Mouse (Mus musculus) cerebellum, adult (tissue): ENCODE data around the gene Ccdc51.

Experiments used
- ATAC-seq: cut with Nextera tagmentation; 2 replicates; pipeline ENCODE4 v1.9.2; 2017; ENCODE audit warnings: mild to moderate bottlenecking, moderate library complexity, mixed read lengths; ENCODE audit not compliant: insufficient number of reproducible peaks, low FRiP score, low TSS enrichment

Ccdc51 gene

DNA sequence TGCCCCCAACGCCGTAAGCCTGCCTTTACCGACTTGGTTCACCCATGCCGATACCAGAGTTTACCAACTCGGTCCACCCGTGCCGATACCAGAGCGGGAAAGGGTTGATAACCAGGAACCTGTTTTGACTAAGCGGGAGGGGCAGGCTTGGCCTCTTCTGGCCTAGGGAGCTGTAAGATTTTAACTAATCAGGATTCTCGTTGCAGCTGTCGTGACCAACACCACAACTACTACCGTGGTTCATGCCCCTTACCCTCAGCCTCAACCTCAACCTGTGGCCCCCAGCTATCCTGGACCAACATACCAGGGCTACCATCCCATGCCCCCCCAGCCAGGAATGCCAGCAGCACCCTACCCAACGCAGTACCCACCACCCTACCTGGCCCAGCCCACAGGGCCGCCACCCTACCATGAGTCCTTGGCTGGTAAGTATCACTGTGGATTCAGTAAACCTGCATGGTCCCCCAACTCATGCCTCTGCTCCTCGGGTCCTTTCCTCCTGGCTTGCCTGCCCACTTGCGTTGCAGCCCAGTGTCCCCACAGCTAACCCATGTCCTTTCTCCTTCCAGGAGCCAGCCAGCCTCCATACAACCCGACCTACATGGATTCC, 26.1 kb upstream of the Ccdc51 start:
- ATAC-seq, result no peak

DNA sequence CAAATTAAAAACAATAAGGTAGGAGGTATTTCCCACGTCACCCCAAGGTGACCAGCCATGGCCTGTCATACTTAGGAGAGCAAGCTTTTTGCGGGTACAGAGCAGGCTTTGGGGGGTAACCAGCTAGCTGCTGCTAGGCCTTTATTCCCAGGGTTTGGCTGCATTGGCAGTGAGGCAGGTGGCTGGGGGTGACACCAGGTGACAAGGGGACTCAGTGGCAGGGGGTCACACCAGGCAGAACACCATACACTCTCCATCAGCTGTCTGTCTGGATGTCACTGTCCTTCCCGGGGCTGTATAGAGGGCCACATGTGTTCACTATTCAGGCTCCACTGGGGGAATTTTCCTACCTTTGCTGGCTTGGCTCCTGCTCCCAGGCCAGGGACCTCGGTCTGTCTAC, 25.4 kb upstream of the Ccdc51 start:
- no peak for ATAC-seq

DNA sequence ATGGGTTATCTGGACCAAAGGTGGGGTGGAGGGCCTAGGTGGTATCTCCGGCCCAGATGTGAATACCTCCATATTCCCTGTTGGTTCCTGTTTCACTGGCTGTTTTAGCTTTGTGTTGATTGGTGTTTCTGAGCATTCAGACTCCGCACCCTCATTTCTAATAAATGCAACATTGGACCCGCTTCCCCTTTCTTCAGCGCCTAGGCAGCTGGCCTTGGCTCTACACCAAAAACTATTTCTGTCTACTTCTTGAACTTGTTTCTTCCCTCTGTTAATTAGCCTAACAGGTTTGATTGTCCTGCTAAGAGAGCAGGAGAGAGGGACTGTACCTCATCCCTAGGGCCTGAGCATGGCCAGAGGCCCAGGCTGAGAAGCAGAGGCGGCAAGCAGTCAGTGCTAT, 24.8 kb upstream of the Ccdc51 start:
- ATAC-seq, result no peak

DNA sequence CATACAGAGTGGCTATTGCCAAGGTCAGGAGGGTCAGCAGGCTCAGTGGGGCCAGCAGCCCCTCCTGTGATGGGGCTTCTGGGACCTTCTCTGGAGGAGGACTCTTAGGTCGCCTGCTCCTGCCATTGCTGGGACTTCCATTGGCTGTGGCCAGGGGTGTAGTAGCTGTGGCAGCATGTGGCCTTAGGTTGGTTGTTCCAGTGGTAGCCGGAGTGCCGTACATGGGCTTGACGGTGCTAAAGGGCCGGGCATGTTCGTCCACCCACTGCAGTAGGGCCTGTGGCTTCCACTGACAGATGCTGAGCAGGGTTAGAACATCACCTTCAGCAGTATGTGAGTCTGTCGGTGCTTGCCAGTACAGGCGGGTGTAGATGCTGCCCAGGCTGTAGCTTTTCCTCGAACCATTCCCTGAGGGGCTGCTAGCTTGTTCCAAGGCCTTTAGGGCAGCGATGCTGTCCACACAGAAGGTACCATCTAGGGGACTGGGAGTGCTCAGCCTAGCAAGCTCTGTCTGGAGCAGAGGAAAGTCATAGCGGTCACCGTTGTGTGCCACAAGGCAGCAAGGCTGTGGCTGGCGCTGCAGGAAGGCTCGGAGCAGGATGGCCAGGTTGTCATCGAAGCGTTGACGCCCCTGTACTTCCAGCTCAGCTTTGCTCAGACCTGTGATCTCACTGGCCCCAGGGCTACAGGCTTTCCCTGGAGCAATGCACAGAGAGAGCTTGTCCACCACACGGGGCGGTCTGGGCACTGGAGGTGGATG, 24.1 kb upstream of the Ccdc51 start:
- no peak for ATAC-seq

DNA sequence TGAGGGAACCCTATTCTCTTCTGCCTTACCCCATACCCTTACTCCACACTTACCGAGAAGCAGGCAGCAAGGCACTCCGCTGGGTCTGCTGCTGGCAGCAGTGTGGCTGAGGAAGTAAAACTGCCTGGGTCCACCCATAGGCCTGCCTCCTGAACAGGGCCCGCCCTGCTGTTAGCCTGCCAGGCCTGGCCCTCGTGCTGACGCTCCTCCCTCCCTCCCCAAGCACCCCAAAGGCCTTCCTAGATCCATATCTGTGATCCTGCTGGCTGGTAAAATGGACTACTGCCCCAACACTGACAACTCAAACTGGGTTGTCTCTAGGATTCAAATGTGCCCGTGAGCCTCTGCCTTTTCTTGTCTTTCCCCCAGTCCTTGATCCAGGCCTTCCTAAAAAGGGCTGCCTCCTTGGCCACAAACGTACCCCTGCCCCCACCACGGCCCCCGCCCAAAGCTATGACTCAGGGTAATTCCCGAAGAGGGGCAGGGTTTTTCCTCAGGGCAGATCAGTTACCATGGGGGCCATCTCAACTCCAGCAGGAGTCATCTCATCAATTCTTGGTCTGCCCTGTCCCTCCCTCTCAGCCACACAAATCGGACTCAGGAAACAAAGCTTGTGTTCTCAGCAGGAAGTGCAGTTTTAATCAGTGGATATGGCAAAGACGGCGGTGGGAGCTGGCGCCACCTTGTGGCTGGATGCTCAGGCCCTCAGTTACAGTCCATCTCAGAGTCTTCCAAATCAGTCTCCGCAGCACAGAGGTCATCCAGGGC, 23.0 kb upstream of the Ccdc51 start, which contains the start of gene Trex1:
TSS of gene Trex1 (minus strand) at position 599 of the 768 bp plus-strand sequence.
- ATAC-seq, result peak; percentile 69

DNA sequence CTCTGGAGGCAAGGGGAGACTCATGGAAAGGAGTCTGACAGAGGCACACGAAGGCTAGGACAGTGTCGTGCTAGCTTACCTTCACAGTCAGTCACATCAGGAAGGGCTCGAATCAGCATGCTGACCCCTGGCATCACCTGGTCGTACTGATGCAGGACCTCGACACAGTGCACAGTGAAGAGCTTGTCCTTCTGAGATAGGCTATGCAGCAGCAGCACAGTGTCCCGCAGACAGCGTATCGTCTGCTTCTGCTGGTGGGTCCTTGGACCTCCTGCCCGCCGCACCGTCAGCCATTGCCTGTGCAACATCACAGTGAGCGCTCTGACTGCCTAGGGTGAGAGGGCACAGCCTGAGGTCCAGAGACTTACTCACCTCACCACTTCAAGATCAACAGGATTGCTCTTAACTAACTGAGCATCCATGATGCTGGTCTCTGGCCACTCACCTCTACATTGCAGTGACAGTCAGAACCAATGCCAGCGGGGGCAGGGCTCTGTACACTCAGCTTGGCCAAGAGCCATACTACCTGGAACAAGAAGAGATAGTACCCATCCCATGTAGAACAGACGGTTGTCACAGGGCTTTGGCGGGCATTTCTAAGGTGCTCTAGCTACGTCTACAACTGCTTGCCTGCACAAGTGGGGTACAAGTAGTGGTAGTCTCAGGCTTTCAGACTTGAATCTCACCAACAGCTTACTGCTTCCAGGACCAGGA, 22.0 kb upstream of the Ccdc51 start:
- ATAC-seq, result no peak

DNA sequence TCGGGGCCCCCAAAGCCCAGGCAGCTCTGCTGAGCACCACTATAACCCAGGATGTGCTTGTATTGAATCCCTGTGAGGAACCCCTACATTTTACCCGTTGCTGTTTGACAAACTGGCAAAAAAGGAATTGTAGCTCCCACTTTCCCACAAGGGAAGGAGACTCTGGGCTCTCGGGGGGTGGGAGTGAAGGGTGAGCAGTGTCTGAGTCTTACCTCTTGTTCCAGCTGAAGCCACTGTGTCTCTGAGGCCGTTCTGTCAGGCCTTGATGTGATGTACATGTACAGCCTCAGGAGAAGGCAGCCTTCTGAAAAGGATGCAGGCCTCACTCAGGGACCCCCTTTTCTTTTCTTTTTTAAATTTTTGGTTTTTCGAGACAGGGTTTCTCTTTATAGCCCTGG, 21.4 kb upstream of the Ccdc51 start:
- ATAC-seq, result no peak

DNA sequence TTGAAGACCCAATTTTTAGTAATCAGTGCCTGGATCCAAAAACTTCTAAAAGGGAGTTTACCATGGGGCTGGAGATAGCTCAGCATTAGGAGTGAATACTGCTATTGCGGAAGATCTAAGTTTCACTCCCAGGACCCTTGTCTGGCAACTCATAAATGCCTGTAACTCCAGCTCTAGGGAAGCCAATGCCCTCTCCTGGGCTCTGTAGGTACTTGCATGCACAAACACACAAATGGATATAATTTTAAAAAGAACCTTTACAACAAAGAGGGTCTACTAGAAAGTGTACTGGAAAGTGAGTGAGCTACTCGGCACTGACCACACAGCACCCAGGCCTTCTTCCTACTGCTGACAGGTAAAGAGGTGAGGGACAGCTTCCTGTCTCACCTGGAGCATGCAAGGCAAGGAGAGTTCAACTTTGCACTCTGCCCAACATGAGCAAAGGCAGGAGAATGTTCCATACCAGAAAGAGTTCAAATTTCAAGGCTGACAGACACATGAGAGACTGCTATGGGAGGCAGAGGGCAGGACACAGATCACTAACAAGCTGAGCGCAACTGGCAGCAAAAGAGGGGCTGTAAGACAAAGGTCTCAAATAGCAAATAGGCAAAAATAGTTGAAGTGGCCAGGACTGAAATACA, 14.1 kb upstream of the Ccdc51 start:
- no peak for ATAC-seq

DNA sequence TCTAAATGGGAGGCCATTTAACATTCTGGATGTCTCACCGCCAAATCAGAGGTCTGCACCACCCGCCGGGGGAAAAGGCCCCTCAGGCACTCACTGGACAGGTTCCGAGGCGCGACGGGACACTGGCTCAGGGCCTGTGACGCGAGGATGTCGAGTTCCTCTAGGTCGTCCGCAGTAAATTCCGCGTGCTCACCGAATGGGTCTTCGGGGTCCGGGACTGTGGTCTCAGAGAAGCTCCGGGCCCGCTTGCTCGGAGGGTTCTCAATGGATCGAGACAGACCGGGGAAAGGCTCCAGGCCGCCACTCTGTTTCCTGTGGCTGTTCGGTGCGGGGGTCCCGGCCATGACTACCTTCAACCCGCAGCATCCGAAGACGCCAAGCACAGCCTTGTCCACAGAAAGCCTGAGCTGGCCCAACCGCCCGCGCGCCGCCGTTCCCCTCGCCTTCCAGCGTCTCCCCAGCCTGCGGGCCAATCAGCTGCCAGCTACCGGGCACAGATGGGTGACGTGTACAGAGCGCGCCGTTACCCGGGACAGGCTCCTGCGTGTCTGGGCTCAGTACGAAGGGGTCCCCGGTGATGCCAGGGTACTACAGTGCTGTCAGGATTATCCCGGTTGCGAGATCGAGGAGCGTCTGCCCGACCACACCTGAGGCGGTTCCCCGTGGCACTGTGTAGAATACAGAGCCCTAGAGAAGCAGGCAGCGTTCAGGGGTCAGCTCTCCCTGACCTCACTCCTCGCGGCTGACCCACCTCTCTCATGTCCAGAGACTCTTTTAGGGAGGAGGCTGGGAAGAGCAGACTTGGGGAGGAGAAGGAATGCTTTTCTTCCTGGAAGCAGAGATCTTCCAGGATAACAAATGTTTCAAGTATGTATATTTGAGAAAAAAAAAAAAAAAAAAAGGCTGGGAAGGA, 8.4 kb upstream of the Ccdc51 start, which contains the start of gene Atrip:
TSS of gene Atrip (minus strand) at position 464 of the 913 bp plus-strand sequence.
- ATAC-seq, result peak; percentile 98

DNA sequence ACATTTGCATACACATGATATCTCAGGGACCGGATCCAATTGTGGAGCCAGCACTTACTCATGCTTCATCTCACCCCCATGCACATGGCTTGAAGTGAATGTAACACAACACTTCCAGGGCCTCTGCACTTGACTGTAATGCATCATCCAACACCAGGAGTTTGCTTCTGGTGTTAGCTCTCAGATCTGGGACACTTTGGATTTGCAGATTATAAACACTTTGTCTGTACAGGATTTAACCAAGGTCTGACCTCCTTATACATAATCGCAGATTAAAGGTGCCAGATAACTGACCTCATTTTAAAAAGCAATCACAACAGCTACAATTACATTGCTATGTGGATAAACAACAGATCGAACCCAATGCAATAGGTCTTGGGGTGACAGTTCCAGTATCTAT, 1.8 kb upstream of the Ccdc51 start:
- ATAC-seq, result no peak

DNA sequence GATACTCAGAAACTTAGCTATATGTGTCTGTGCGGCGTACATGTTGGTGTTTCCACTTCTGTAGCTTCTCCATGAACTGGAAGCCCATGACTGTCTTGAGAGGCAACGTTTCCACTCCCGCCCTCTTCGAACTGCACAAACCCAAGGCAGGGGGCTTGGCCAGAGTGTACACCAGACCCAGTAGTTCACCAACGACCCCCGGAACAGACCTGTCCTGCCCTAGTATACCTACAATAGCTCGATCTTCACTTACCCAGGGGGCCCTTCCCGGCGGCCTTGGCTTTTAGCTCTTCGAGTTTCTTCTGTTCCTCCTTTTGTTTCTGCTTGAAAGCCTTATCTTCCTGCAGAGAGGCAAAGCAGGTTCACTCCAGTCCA, 557 bp upstream of the Ccdc51 start:
- no peak for ATAC-seq

DNA sequence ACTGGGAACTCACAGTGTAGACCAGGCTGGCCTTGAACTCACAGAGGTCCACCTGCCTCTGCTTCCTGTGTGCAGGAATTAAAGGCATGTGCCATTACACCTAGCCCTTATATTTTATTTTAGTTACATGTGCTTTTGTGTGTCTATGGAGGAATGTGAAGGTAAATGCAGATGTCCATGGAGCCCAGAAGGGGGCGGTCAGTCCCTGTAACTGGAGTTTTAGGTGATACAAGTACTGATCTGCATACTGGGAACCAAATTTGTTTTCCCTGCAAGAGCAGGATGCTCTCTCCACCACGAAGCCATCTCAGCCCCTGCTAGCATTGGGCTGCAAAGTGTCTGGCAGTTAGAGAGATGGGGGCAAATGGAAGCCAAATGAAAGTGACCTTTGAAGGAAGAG, 2.6 kb downstream of the Ccdc51 start:
- ATAC-seq, result no peak

DNA sequence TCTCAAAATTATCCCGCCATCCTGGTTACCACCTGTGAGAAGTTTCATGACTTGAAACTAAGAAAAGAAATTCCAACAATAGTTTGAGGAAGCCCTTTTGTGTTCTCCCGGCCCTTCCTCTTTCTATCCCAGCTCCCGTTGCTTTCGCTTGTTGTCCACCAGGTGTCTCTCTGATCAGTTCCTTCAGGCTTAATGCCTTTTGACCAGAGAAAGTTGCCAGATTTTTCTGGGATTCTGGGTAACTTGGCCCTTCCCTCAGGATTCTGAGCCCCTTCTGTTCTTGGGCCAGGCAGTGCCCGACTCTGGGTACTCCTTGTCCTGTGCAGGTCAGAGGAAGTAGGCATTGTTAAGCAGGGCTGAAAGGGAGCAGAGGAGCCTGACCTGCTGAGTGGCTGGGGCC, 5.7 kb downstream of the Ccdc51 start:
- no peak for ATAC-seq

DNA sequence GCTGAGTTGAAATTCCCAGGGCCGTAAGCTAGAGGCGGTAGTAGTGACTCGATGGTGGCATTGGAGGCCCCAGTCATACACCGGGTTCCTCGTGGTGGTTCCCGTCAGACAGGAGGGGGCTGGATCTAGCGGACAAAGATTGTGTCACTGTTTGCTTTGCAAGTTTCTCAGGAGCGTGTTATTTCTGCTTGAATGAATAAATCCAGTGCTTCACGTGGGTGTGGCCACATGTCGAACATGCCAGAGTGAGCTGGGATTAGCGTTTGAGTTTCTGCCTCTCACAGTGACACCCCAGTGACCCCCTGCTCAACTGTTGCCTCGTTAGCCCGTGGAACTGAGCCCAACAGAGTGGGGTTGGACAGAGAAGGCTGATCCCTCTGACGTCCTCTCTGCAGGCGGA, 8.2 kb downstream of the Ccdc51 start:
- no peak for ATAC-seq

DNA sequence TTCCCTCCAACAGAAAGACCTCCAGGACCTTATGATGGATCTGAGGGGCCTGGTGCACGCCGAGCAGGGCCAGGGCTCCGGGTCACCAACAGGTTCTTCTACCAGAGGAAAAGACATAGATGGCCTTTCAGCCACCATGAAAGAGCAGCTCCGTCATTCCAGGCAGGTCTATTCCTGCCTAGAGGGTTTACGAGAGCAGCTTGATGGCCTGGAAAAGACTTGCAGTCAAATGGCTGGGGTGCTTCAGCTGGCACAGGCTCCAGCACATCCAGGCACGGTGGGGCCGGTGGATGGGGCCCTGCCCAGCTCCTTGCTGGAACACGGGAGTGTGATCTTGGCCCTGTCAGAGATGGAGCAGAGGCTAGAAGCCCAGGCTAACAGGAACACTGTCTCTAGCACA, 9.5 kb downstream of the Ccdc51 start:
- no peak for ATAC-seq

DNA sequence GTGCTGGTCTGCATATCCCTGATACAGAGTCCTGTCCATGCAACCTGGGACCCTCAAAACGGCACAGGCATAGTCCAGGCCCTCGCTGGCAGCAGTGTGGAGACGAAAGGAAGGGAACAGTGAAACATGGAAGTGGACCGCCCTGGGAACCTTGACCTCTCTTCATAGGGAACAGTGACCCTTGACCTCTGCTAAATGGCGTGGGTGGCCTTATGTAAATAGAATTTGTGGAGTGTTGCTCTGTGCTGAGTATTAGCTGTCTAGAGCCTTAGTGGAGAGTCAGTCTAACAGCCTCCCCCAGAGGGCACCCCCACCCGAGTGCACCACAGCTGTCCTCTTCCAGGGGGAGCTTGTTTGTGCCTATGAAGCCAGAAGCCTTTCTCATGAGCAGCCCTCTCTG, 10.5 kb downstream of the Ccdc51 start:
- ATAC-seq, result no peak

DNA sequence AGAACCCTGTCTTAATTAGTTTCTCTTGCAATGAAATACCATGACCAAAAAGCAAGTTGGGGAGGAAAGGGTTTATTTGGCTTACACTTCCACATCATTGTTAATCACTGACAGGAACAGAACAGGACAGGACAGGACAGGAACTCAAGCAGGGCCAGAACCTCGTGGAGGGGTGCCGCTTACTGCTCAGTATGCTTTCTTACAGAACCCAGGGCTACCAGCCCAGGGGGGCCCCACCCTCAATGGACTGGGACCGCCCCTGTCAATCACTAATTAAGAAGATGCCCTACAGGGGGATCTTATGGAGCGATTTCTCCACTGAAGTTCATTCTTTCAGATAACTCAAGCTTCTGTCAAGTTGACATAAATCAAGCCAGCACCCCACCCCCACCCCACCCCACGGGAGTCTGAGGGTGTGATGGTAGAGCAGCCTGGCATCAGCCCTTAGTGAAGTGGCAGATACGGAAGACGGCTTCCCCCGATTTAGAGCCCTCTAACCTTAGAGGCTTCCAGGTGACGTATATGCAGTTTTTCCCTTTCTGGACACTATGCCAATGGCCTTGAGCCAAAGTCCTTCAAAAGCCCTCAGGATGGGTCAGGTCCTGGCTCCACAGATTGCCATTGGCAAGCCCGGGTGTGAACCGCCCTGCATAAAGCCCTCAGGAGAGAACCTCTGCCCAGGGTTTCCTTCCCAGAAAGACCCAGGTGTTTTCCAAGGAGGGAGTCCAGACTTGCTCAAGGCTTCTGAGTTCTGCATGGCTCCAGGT, 11.7 kb downstream of the Ccdc51 start:
- no peak for ATAC-seq

DNA sequence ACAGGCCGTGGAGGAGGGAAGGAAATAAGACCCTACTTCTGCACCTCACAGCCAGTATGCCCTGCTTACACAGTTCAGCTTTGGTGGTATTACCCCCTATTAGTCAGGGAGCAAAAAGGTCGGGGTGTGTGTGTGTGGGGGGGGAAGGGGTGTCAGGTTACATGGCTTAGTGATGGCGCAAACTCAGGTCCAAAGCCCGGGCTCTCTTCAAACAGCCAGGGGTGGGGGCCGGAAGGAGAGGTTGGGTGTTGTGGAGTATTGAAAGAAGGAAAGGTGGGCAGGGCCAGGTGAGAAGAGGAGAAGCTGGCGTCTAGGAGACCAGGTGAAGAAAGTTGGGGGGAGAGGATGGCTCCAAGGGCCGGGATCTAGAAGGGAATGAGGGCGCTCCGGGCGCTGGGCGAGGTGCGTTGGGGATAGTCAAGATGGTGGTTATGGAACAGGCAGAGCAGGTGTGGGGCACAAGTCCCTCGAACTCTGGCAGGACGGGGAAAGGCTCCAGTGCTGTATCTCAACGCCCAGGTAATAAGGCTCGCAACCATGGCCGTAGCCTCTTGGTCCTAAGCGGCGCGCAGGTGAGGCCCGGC, 12.4 kb downstream of the Ccdc51 start:
- ATAC-seq, result no peak
